Mouse (Mus musculus): ENCODE measurements around the gene Dppa2.
A peak's percentile ranks its signal among the peaks of the same experiment; 100 is the strongest.

- peak; percentile 46 for TF ChIP-seq CTCF (IDR thresholded peaks at IDR 0.05; ENCODE audit: low read depth, low read length)
- no peak for TF ChIP-seq TAL1 (conservative IDR thresholded peaks at IDR 0.05; ENCODE audit: low read depth, low read length)
- TF ChIP-seq GATA1 (IDR thresholded peaks at IDR 0.05; ENCODE audit: borderline replicate concordance, low read length): no peak
- TF ChIP-seq POLR2AphosphoS5 (IDR thresholded peaks at IDR 0.05; ENCODE audit: insufficient replicate concordance, low read depth, low read length): no peak
Measured at GRCm38 (mm10) chr16:48366801-48367200, 63.1 kb downstream of the Dppa2 start.

All from G1E (cell line).